In genomic region chr17:35048149-35048931, GRCm38 (mm10) we compare ENCODE assay signal across 8 mouse cellular contexts. TPM values are rescaled to one million over a fixed set of nuclear protein-coding genes. Genes with fewer than 3 reads are reported as not detected.
DNase-seq lines count a peak whose midpoint lies in the region; ATAC-seq and TF ChIP-seq lines count a peak whose summit lies in the region.

No protein-coding gene starts in this region.

- WGBS in lung, embryonic 14.5 days, result 23% methylated on average over 11 of the region's 11 CpGs
- WGBS in intestine, embryonic 14.5 days, result 28% methylated on average over 11 of the region's 11 CpGs
- WGBS in lung, postnatal 0 days, result 22% methylated on average over 11 of the region's 11 CpGs

- no peaks in the 10 kb centered on the region for H3K27me3 ChIP-seq in lung, embryonic 14.5 days (ENCODE audit: insufficient read depth, low read length)
- no peaks in the 10 kb centered on the region for H3K27me3 ChIP-seq in intestine, embryonic 14.5 days (replicated peaks; ENCODE audit: control insufficient read depth, insufficient read depth, low read length)
- no peaks in the 10 kb centered on the region for H3K27me3 ChIP-seq in lung, postnatal 0 days (replicated peaks; ENCODE audit: insufficient read depth, low read length)

- H3K4me1 ChIP-seq in lung, embryonic 14.5 days (ENCODE audit: insufficient read depth), result peaks cover 29% of the 10 kb centered on the region
- peaks cover 51% of the 10 kb centered on the region for H3K4me1 ChIP-seq in intestine, embryonic 14.5 days (replicated peaks; ENCODE audit: control insufficient read depth, insufficient read depth, low read length)
- peaks cover 20% of the 10 kb centered on the region; the same call in 1 of the 2 replicates for H3K4me1 ChIP-seq in lung, postnatal 0 days (ENCODE audit: insufficient read depth, low read depth, low read length)

- intact Hi-C loops in left cerebral cortex, postnatal 36 days (cut with DNase I), result no loop called here

- ATAC-seq in lung, embryonic 14.5 days (ENCODE audit: insufficient read depth), result no peak
- ATAC-seq in intestine, embryonic 14.5 days (replicated peaks; ENCODE audit: low FRiP score, low TSS enrichment, low read depth), result no peak
- no peak for ATAC-seq in lung, postnatal 0 days

- H3K9ac ChIP-seq in lung, embryonic 14.5 days, result peak overlapping the region; percentile 6; the same call in 1 of the 2 replicates
- 0 out of 2 replicates have a peak overlapping the region, but pooled peaks have one; percentile 4 for H3K9ac ChIP-seq in intestine, embryonic 14.5 days (ENCODE audit: low read length)
- no peak overlapping the region for H3K9ac ChIP-seq in lung, postnatal 0 days (replicated peaks; ENCODE audit: low read depth)

- H3K36me3 ChIP-seq in lung, embryonic 14.5 days (ENCODE audit: insufficient read depth), result peaks cover 13% of the 10 kb centered on the region
- H3K36me3 ChIP-seq in intestine, embryonic 14.5 days (ENCODE audit: control insufficient read depth, insufficient read depth, low read length), result peaks cover 13% of the 10 kb centered on the region
- H3K36me3 ChIP-seq in lung, postnatal 0 days (ENCODE audit: insufficient read depth, low read length), result peaks cover 8% of the 10 kb centered on the region; the same call in 1 of the 2 replicates

- TF ChIP-seq EP300 in lung, postnatal 0 days (IDR thresholded peaks at IDR 0.05), result no peak

- H3K9me3 ChIP-seq in lung, embryonic 14.5 days (ENCODE audit: low read depth, low read length), result no peaks in the 10 kb centered on the region
- no peaks in the 10 kb centered on the region for H3K9me3 ChIP-seq in intestine, embryonic 14.5 days (ENCODE audit: control insufficient read depth, low read length)
- no peaks in the 10 kb centered on the region for H3K9me3 ChIP-seq in lung, postnatal 0 days (ENCODE audit: low read length)

- peak overlapping the region; percentile 99 for H3K27ac ChIP-seq in lung, embryonic 14.5 days (ENCODE audit: low read depth)
- peak overlapping the region; percentile 96 for H3K27ac ChIP-seq in intestine, embryonic 14.5 days (ENCODE audit: low read depth)
- H3K27ac ChIP-seq in lung, postnatal 0 days (ENCODE audit: low read length), result peak overlapping the region; percentile 96

- no peak for TF ChIP-seq CTCF in lung, embryonic 14.5 days (IDR thresholded peaks at IDR 0.05; ENCODE audit: low read depth)
- no peak for TF ChIP-seq CTCF in lung, postnatal 0 days (IDR thresholded peaks at IDR 0.05)

- peak; percentile 46 for DNase-seq in lung, embryonic 14.5 days
- DNase-seq in lung, adult 18-20 months, result no peak
- peak; percentile 42 for DNase-seq in embryo, embryonic 10.5 days (ENCODE audit: low spot score)
- peak; percentile 62 for DNase-seq in intestine, embryonic 14.5 days (ENCODE audit: low spot score)
- DNase-seq in lung, postnatal 0 days (ENCODE audit: low spot score), result peak; percentile 67
- no peak for DNase-seq in adipocyte (ENCODE audit: low spot score)
- no peak for DNase-seq in left cerebral cortex, postnatal 36 days (ENCODE audit: low spot score in 2 of 2)
- DNase-seq in frontal cortex, postnatal 25 days (ENCODE audit: low spot score in 2 of 2), result no peak

- H3K4me2 ChIP-seq in lung, embryonic 14.5 days, result peak overlapping the region; percentile 99
- H3K4me2 ChIP-seq in intestine, embryonic 14.5 days (ENCODE audit: low read length), result peak overlapping the region; percentile 98
- peak overlapping the region; percentile 99 for H3K4me2 ChIP-seq in lung, postnatal 0 days (replicated peaks; ENCODE audit: low read depth, low read length)

- H3K4me3 ChIP-seq in lung, embryonic 14.5 days (ENCODE audit: low read depth, low read length), result no peak overlapping the region
- H3K4me3 ChIP-seq in intestine, embryonic 14.5 days (ENCODE audit: low read depth, low read length), result no peak overlapping the region; the same call in 1 of the 2 replicates
- H3K4me3 ChIP-seq in lung, postnatal 0 days (ENCODE audit: low read depth, low read length), result no peak overlapping the region

RNA-seq across cellular contexts. Expression of gene Clic1, which starts 1.4 kb away (rescaled TPM):
- 67.1 and 73.6 TPM in 2 replicates for polyA plus RNA-seq in lung, embryonic 14.5 days (2014; fragmentation: Nextera tagmentation; extraction: Ambion mirVana)
- 113 and 141 TPM in 2 replicates for polyA plus RNA-seq in intestine, embryonic 14.5 days (2014; fragmentation: Nextera tagmentation; extraction: Ambion mirVana)
- 343 and 355 TPM in 2 replicates for polyA plus RNA-seq in lung, postnatal 0 days (2015; fragmentation: Nextera tagmentation; extraction: Ambion mirVana)
- total RNA-seq in left cerebral cortex, postnatal 36 days (2021), result 1 to 10 TPM; 8.4 to 8.5 TPM

RNA-seq across cellular contexts. Expression of gene Msh5, which starts 1.8 kb away (rescaled TPM):
- 4.2 and 4.6 TPM in 2 replicates for polyA plus RNA-seq in lung, embryonic 14.5 days (2014; fragmentation: Nextera tagmentation; extraction: Ambion mirVana)
- 3.6 and 3.9 TPM in 2 replicates for polyA plus RNA-seq in intestine, embryonic 14.5 days (2014; fragmentation: Nextera tagmentation; extraction: Ambion mirVana)
- polyA plus RNA-seq in lung, postnatal 0 days (2015; fragmentation: Nextera tagmentation; extraction: Ambion mirVana), result 1.8 and 2.4 TPM in 2 replicates
- total RNA-seq in left cerebral cortex, postnatal 36 days (2021), result under 1 TPM in 1 of 2 experiments, not detected in 1; 0.66 TPM

RNA-seq across cellular contexts. Expression of gene Ddah2, which starts 10.5 kb away (rescaled TPM):
- polyA plus RNA-seq in lung, embryonic 14.5 days (2014; fragmentation: Nextera tagmentation; extraction: Ambion mirVana), result 319 and 338 TPM in 2 replicates
- polyA plus RNA-seq in intestine, embryonic 14.5 days (2014; fragmentation: Nextera tagmentation; extraction: Ambion mirVana), result 278 and 333 TPM in 2 replicates
- 238 and 247 TPM in 2 replicates for polyA plus RNA-seq in lung, postnatal 0 days (2015; fragmentation: Nextera tagmentation; extraction: Ambion mirVana)
- 10 to 100 TPM; 13.9 to 14.0 TPM for total RNA-seq in left cerebral cortex, postnatal 36 days (2021)

RNA-seq across cellular contexts. Expression of gene Ly6g6c, which starts 16.8 kb away (rescaled TPM):
- polyA plus RNA-seq in lung, embryonic 14.5 days (2014; fragmentation: Nextera tagmentation; extraction: Ambion mirVana), result 0.38 TPM in 1 of 2 replicates, not detected in the other
- polyA plus RNA-seq in intestine, embryonic 14.5 days (2014; fragmentation: Nextera tagmentation; extraction: Ambion mirVana), result not detected in 2 replicates
- 3.5 and 4.9 TPM in 2 replicates for polyA plus RNA-seq in lung, postnatal 0 days (2015; fragmentation: Nextera tagmentation; extraction: Ambion mirVana)
- total RNA-seq in left cerebral cortex, postnatal 36 days (2021), result not detected

RNA-seq across cellular contexts. Expression of gene Mpig6b, which starts 17.6 kb away (rescaled TPM):
- 0.95 and 1.4 TPM in 2 replicates for polyA plus RNA-seq in lung, embryonic 14.5 days (2014; fragmentation: Nextera tagmentation; extraction: Ambion mirVana)
- polyA plus RNA-seq in intestine, embryonic 14.5 days (2014; fragmentation: Nextera tagmentation; extraction: Ambion mirVana), result 0.55 and 0.81 TPM in 2 replicates
- 2.1 and 2.3 TPM in 2 replicates for polyA plus RNA-seq in lung, postnatal 0 days (2015; fragmentation: Nextera tagmentation; extraction: Ambion mirVana)
- total RNA-seq in left cerebral cortex, postnatal 36 days (2021), result not detected

Comparison
In these comparisons a context has a peak if more than half of its experiments do, and no peak if none do; other contexts are left out.
1. DNase-seq: peak in lung, embryonic 14.5 days (single experiment), embryo, embryonic 10.5 days (single experiment), intestine, embryonic 14.5 days (single experiment) and lung, postnatal 0 days (single experiment); none in lung, adult 18-20 months (0 of 2), adipocyte (single experiment), left cerebral cortex, postnatal 36 days (0 of 2) and frontal cortex, postnatal 25 days (0 of 2).
2. Peak in every context shown above with its lines, with median percentiles within 50 percentile points of each other: H3K27ac ChIP-seq and H3K4me2 ChIP-seq.